Mouse (Mus musculus): ENCODE measurements around the gene Rpl36.
"Not testable (repeated sequence)": the region's sequence is repeated elsewhere in the genome, so short reads cannot be mapped to it uniquely, and the experiment has no call there.

GRCm38 (mm10) chr17:56612565-56612939 lies 664 bp upstream of the Rpl36 start:
- not testable (repeated sequence) for TF ChIP-seq POLR2A, CTCF (IDR thresholded peaks at IDR 0.05; ENCODE audit: extremely low read depth, insufficient read depth, low read length)
